Mouse (Mus musculus): ENCODE measurements at regions not wholly inside any gene's neighbourhood (a gene's known extent, or its start where the extent isn't known, plus 50 kb on each side); places are given as distances from the start of the nearest gene placed in this dataset.

- DNase-seq (ENCODE audit: low spot score in 2 of 2), result peak; percentile 89 to 98
These were observed 2140.3 kb upstream of the Cdh20 start for GRCm38 (mm10) chr1:102628061-102628460.

DNA sequence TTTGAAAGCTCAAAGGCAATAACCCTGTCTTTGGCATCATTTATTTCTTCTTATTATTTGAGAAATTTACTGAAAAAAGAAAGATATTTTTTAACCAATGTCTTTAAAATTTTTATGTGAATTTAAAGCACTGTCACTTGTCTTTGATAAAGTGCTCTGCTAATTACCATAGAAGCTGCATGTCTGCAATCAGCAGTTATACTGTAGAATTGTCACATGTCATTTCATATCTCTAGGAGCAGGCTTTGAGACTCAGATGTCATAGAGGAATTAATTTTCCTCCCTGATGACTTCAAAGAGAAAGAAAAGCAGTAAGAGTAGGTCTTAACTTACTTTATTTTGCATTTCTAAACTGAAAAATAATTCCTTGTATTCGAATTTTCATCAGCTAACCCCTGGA, 2123.9 kb upstream of the Cdh20 start:
- no peak for DNase-seq (ENCODE audit: low spot score in 2 of 2)

GRCm38 (mm10) chr1:102687367-102688070, 2080.8 kb upstream of the Cdh20 start:
- no peak for DNase-seq (ENCODE audit: low spot score in 2 of 2)

GRCm38 (mm10) chr1:102716459-102716858, 2051.9 kb upstream of the Cdh20 start:
- no peak for DNase-seq (ENCODE audit: low spot score in 2 of 2)

DNA sequence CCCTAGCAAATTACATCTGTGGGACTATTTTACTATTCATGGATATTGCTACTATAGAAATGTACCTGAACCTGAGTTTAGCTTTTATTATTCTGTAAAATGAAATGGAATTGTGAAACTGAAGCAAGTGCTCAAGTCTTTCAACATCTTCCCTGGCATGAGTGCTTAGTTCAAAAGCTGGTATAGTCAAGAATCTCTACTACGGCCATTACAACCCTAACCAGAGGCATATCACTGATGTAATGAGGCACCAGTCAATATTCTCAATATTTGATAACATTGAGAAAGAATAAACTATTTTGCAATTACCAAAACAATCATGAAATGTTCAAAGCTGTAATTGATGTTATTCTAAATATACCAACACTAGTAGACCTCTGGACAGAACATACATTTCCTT, 2034.3 kb upstream of the Cdh20 start:
- DNase-seq (ENCODE audit: low spot score in 2 of 2), result no peak

DNA sequence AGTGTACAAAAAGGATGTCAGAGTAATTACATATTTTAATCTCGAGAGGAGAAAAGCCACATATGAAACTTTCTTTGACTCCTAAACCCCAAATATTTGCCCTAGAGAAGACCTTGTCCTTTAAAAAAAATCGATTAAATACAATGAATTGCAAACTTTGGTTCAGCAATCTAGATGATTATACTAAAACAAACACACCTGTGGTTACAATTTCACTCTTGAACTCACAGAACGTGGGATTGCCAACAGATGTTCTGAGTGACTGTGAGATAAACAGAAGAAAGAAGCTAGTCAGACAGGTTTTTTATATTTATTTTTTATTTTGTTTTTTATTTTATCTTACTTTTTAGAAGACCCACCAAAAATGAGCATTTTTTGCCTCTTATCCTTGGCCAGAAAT, 2032.9 kb upstream of the Cdh20 start:
- no peak for DNase-seq (ENCODE audit: low spot score in 2 of 2)

- DNase-seq (ENCODE audit: low spot score in 2 of 2), result no peak
These were observed 2010.4 kb upstream of the Cdh20 start for GRCm38 (mm10) chr1:102757941-102758340.
